Mouse (Mus musculus): ENCODE results near the gene Lman2. TPM values are rescaled to one million over a fixed set of nuclear protein-coding genes. Genes with fewer than 3 reads are reported as not detected.

The Lman2 gene
- total and polyA plus RNA-seq, 2 experiments from 2014 or later = 35.0 to 55.7 TPM

- H3K36me3 ChIP-seq (ENCODE audit: insufficient read depth, low read length) = no peaks in the 10 kb centered on the region
- H3K4me3 ChIP-seq (ENCODE audit: low read depth, low read length) = no peak within 1 kb of the TSS
- H3K4me1 ChIP-seq (ENCODE audit: insufficient read depth, low read length) = no peaks in the 10 kb centered on the region
- H3K27ac ChIP-seq (ENCODE audit: low read depth, low read length) = no peak within 1 kb of the TSS
- DNase-seq (ENCODE audit: low spot score) (no peak), ATAC-seq (ENCODE audit: low FRiP score) (no peak)
- no peak within 1 kb of the TSS for H3K4me2 ChIP-seq (ENCODE audit: low read depth, low read length, poor library complexity, severe bottlenecking)
- no peak within 1 kb of the TSS for H3K9ac ChIP-seq (replicated peaks; ENCODE audit: low read length, poor library complexity, severe bottlenecking)
- 88% methylated on average over 1 of the region's 1 CpGs for WGBS
- H3K27me3 ChIP-seq (ENCODE audit: insufficient read depth, low read length) = no peaks in the 10 kb centered on the region
- TF ChIP-seq CTCF (IDR thresholded peaks at IDR 0.05) = no peak
- H3K9me3 ChIP-seq (ENCODE audit: low read length) = no peaks in the 10 kb centered on the region
Observed at GRCm38 (mm10) chr13:55398088-55398487, 35.5 kb upstream of the Lman2 start, which contains the start of gene Slc34a1. Gene Slc34a1, plus strand, starts transcription at chr13:55398187.

GRCm38 (mm10) chr13:55392933-55393332 is 30.4 kb upstream of the Lman2 start:
- H3K27me3 ChIP-seq (ENCODE audit: insufficient read depth, low read length) = no peaks in the 10 kb centered on the region
- no peak for DNase-seq (ENCODE audit: low spot score)
- no peak for ATAC-seq (ENCODE audit: low FRiP score)
- no peak overlapping the region for H3K4me3 ChIP-seq (ENCODE audit: low read depth, low read length)
- no peaks in the 10 kb centered on the region for H3K9me3 ChIP-seq (ENCODE audit: low read length)
- H3K4me2 ChIP-seq (ENCODE audit: low read depth, low read length, poor library complexity, severe bottlenecking) = no peak overlapping the region
- WGBS = 66% methylated on average over 4 of the region's 4 CpGs
- no peaks in the 10 kb centered on the region for H3K4me1 ChIP-seq (ENCODE audit: insufficient read depth, low read length)
- no peak overlapping the region for H3K9ac ChIP-seq (replicated peaks; ENCODE audit: low read length, poor library complexity, severe bottlenecking)
- TF ChIP-seq CTCF (IDR thresholded peaks at IDR 0.05) = peak; percentile 45
- no peaks in the 10 kb centered on the region for H3K36me3 ChIP-seq (ENCODE audit: insufficient read depth, low read length)
- H3K27ac ChIP-seq (ENCODE audit: low read depth, low read length) = no peak overlapping the region

- no peak overlapping the region for H3K27ac ChIP-seq (ENCODE audit: low read depth, low read length)
- DNase-seq (ENCODE audit: low spot score) (no peak), ATAC-seq (ENCODE audit: low FRiP score) (no peak)
- no peak for TF ChIP-seq CTCF (IDR thresholded peaks at IDR 0.05)
- no peak overlapping the region for H3K4me3 ChIP-seq (ENCODE audit: low read depth, low read length)
- H3K27me3 ChIP-seq (ENCODE audit: insufficient read depth, low read length) = no peaks in the 10 kb centered on the region
- no peaks in the 10 kb centered on the region for H3K9me3 ChIP-seq (ENCODE audit: low read length)
- H3K36me3 ChIP-seq (ENCODE audit: insufficient read depth, low read length) = no peaks in the 10 kb centered on the region
- WGBS = 95% methylated on average over 1 of the region's 1 CpGs
- no peaks in the 10 kb centered on the region for H3K4me1 ChIP-seq (ENCODE audit: insufficient read depth, low read length)
- no peak overlapping the region for H3K9ac ChIP-seq (replicated peaks; ENCODE audit: low read length, poor library complexity, severe bottlenecking)
- no peak overlapping the region for H3K4me2 ChIP-seq (ENCODE audit: low read depth, low read length, poor library complexity, severe bottlenecking)
Observed at GRCm38 (mm10) chr13:55391626-55392029, 29.0 kb upstream of the Lman2 start.

- WGBS = 85% methylated on average over 3 of the region's 3 CpGs
- no peak overlapping the region for H3K4me3 ChIP-seq (ENCODE audit: low read depth, low read length)
Observed at GRCm38 (mm10) chr13:55390644-55391043, 28.1 kb upstream of the Lman2 start.

GRCm38 (mm10) chr13:55381790-55382189 is 19.2 kb upstream of the Lman2 start:
- Histone ChIP-seq H3K4me2 (ENCODE audit: low read depth, low read length, poor library complexity, severe bottlenecking) (no peak overlapping the region), H3K36me3 (ENCODE audit: insufficient read depth, low read length) (no peaks in the 10 kb centered on the region), H3K9ac (replicated peaks; ENCODE audit: low read length, poor library complexity, severe bottlenecking) (no peak overlapping the region), H3K27ac (ENCODE audit: low read depth, low read length) (no peak overlapping the region), H3K4me1 (ENCODE audit: insufficient read depth, low read length) (no peaks in the 10 kb centered on the region), H3K4me3 (ENCODE audit: low read depth, low read length) (no peak overlapping the region), H3K27me3 (ENCODE audit: insufficient read depth, low read length) (peaks cover 33% of the 10 kb centered on the region), H3K9me3 (ENCODE audit: low read length) (no peaks in the 10 kb centered on the region)
- WGBS = 86% methylated on average over 3 of the region's 4 CpGs
- ATAC-seq (ENCODE audit: low FRiP score) = no peak
- TF ChIP-seq CTCF (IDR thresholded peaks at IDR 0.05) = no peak
- no peak for DNase-seq (ENCODE audit: low spot score)

More at GRCm38 (mm10) chr13:55390644-55391043, 28.1 kb upstream of the Lman2 start:
- Histone ChIP-seq H3K4me1 (ENCODE audit: insufficient read depth, low read length) (no peaks in the 10 kb centered on the region), H3K9ac (replicated peaks; ENCODE audit: low read length, poor library complexity, severe bottlenecking) (no peak overlapping the region), H3K27ac (ENCODE audit: low read depth, low read length) (no peak overlapping the region), H3K9me3 (ENCODE audit: low read length) (no peaks in the 10 kb centered on the region), H3K36me3 (ENCODE audit: insufficient read depth, low read length) (no peaks in the 10 kb centered on the region), H3K4me2 (ENCODE audit: low read depth, low read length, poor library complexity, severe bottlenecking) (no peak overlapping the region), H3K27me3 (ENCODE audit: insufficient read depth, low read length) (no peaks in the 10 kb centered on the region)
- ATAC-seq (ENCODE audit: low FRiP score) = no peak
- no peak for TF ChIP-seq CTCF (IDR thresholded peaks at IDR 0.05)
- DNase-seq (ENCODE audit: low spot score) = no peak

GRCm38 (mm10) chr13:55378907-55379580 is 16.5 kb upstream of the Lman2 start:
- H3K9me3 ChIP-seq (ENCODE audit: low read length) = no peaks in the 10 kb centered on the region
- H3K36me3 ChIP-seq (ENCODE audit: insufficient read depth, low read length) = no peaks in the 10 kb centered on the region
- WGBS = 7% methylated on average over 31 of the region's 32 CpGs
- no peak overlapping the region for H3K4me3 ChIP-seq (ENCODE audit: low read depth, low read length)
- no peak; the same call in 1 of the 2 replicates for TF ChIP-seq CTCF (IDR thresholded peaks at IDR 0.05)
- no peaks in the 10 kb centered on the region for H3K4me1 ChIP-seq (ENCODE audit: insufficient read depth, low read length)
- DNase-seq (ENCODE audit: low spot score) = no peak
- no peak overlapping the region for H3K27ac ChIP-seq (ENCODE audit: low read depth, low read length)
- no peak overlapping the region for H3K4me2 ChIP-seq (ENCODE audit: low read depth, low read length, poor library complexity, severe bottlenecking)
- H3K9ac ChIP-seq (replicated peaks; ENCODE audit: low read length, poor library complexity, severe bottlenecking) = 0 out of 2 replicates have a peak overlapping the region, but pooled peaks have one; percentile 1
- no peak for ATAC-seq (ENCODE audit: low FRiP score)
- peaks cover 38% of the 10 kb centered on the region for H3K27me3 ChIP-seq (ENCODE audit: insufficient read depth, low read length)

All from midbrain, postnatal 0 days (tissue).